Mouse (Mus musculus): ENCODE results near the gene Gm45234. TPM values are rescaled to one million over a fixed set of nuclear protein-coding genes. Genes with fewer than 3 reads are reported as not detected.

The Gm45234 gene
- polyA plus RNA-seq, 1 experiment from 2014 or later = not detected

- TF ChIP-seq EP300 (optimal IDR thresholded peaks at IDR 0.05) (no peak), CTCF (IDR thresholded peaks at IDR 0.05; ENCODE audit: low read depth) (no peak)
- 56% methylated on average over 19 of the region's 19 CpGs for WGBS
- DNase-seq (ENCODE audit: low spot score) (peak; percentile 46), ATAC-seq (ENCODE audit: low FRiP score, low TSS enrichment) (peak; percentile 28; the same call in 1 of the 2 replicates)
- H3K27me3 ChIP-seq (ENCODE audit: control insufficient read depth, insufficient read depth, low read length) = no peaks in the 10 kb centered on the region
- H3K9me3 ChIP-seq (ENCODE audit: control insufficient read depth, low read length) = no peaks in the 10 kb centered on the region
- H3K4me1 ChIP-seq (replicated peaks; ENCODE audit: control insufficient read depth, insufficient read depth) = no peaks in the 10 kb centered on the region; the same call in 1 of the 2 replicates
- H3K4me2 ChIP-seq (replicated peaks; ENCODE audit: low read depth) = no peak overlapping the region
- no peak overlapping the region for H3K4me3 ChIP-seq (ENCODE audit: low read depth, low read length)
- no peaks in the 10 kb centered on the region for H3K36me3 ChIP-seq (ENCODE audit: control insufficient read depth, insufficient read depth, low read length)
- H3K27ac ChIP-seq (replicated peaks) = no peak overlapping the region
- 0 out of 2 replicates have a peak overlapping the region, but pooled peaks have one; percentile 4 for H3K9ac ChIP-seq (ENCODE audit: low read length)
Observed at GRCm38 (mm10) chr6:124732476-124733370, 23.1 kb downstream of the Gm45234 start.

GRCm38 (mm10) chr6:124731038-124731437, 24.8 kb downstream of the Gm45234 start:
- Histone ChIP-seq H3K4me1 (replicated peaks; ENCODE audit: control insufficient read depth, insufficient read depth) (no peaks in the 10 kb centered on the region; the same call in 1 of the 2 replicates), H3K27me3 (ENCODE audit: control insufficient read depth, insufficient read depth, low read length) (no peaks in the 10 kb centered on the region), H3K9me3 (ENCODE audit: control insufficient read depth, low read length) (no peaks in the 10 kb centered on the region), H3K27ac (replicated peaks) (no peak overlapping the region), H3K4me3 (ENCODE audit: low read depth, low read length) (no peak overlapping the region), H3K36me3 (ENCODE audit: control insufficient read depth, insufficient read depth, low read length) (no peaks in the 10 kb centered on the region), H3K4me2 (replicated peaks; ENCODE audit: low read depth) (no peak overlapping the region), H3K9ac (ENCODE audit: low read length) (no peak overlapping the region)
- whole genome bisulfite sequencing = 85% methylated on average over 7 of the region's 7 CpGs
- TF ChIP-seq CTCF (IDR thresholded peaks at IDR 0.05; ENCODE audit: low read depth) (no peak), EP300 (optimal IDR thresholded peaks at IDR 0.05) (no peak)
- no peak for ATAC-seq (ENCODE audit: low FRiP score, low TSS enrichment)
- no peak for DNase-seq (ENCODE audit: low spot score)

- no peak for ATAC-seq (ENCODE audit: low FRiP score, low TSS enrichment)
- Histone ChIP-seq H3K27me3 (ENCODE audit: control insufficient read depth, insufficient read depth, low read length) (no peaks in the 10 kb centered on the region), H3K9ac (ENCODE audit: low read length) (no peak overlapping the region), H3K9me3 (ENCODE audit: control insufficient read depth, low read length) (no peaks in the 10 kb centered on the region), H3K4me1 (replicated peaks; ENCODE audit: control insufficient read depth, insufficient read depth) (no peaks in the 10 kb centered on the region; the same call in 1 of the 2 replicates), H3K36me3 (ENCODE audit: control insufficient read depth, insufficient read depth, low read length) (no peaks in the 10 kb centered on the region), H3K4me2 (replicated peaks; ENCODE audit: low read depth) (no peak overlapping the region), H3K4me3 (ENCODE audit: low read depth, low read length) (no peak overlapping the region), H3K27ac (replicated peaks) (no peak overlapping the region)
- no peak for TF ChIP-seq CTCF (IDR thresholded peaks at IDR 0.05; ENCODE audit: low read depth)
- TF ChIP-seq EP300 (optimal IDR thresholded peaks at IDR 0.05) = no peak
- no peak for DNase-seq (ENCODE audit: low spot score)
- WGBS = 78% methylated on average over 8 of the region's 8 CpGs
Observed at GRCm38 (mm10) chr6:124729850-124730705, 25.7 kb downstream of the Gm45234 start.

GRCm38 (mm10) chr6:124728621-124729020, 27.2 kb downstream of the Gm45234 start:
- Histone ChIP-seq H3K27me3 (ENCODE audit: control insufficient read depth, insufficient read depth, low read length) (no peaks in the 10 kb centered on the region), H3K27ac (replicated peaks) (no peak overlapping the region), H3K4me1 (replicated peaks; ENCODE audit: control insufficient read depth, insufficient read depth) (no peaks in the 10 kb centered on the region; the same call in 1 of the 2 replicates), H3K36me3 (ENCODE audit: control insufficient read depth, insufficient read depth, low read length) (no peaks in the 10 kb centered on the region; the same call in 1 of the 2 replicates), H3K4me3 (ENCODE audit: low read depth, low read length) (no peak overlapping the region), H3K9ac (ENCODE audit: low read length) (no peak overlapping the region), H3K4me2 (replicated peaks; ENCODE audit: low read depth) (no peak overlapping the region), H3K9me3 (ENCODE audit: control insufficient read depth, low read length) (no peaks in the 10 kb centered on the region)
- 80% methylated on average over 10 of the region's 10 CpGs for WGBS
- ATAC-seq (ENCODE audit: low FRiP score, low TSS enrichment) (0 out of 2 replicates have a peak, but pooled peaks have one; percentile 24), DNase-seq (ENCODE audit: low spot score) (no peak)
- no peak for TF ChIP-seq CTCF (IDR thresholded peaks at IDR 0.05; ENCODE audit: low read depth)
- TF ChIP-seq EP300 (optimal IDR thresholded peaks at IDR 0.05) = no peak

GRCm38 (mm10) chr6:124724472-124724871, 31.3 kb downstream of the Gm45234 start:
- ATAC-seq (ENCODE audit: low FRiP score, low TSS enrichment) (no peak), DNase-seq (ENCODE audit: low spot score) (no peak)
- H3K4me3 ChIP-seq (ENCODE audit: low read depth, low read length) = no peak overlapping the region
- H3K36me3 ChIP-seq (ENCODE audit: control insufficient read depth, insufficient read depth, low read length) = no peaks in the 10 kb centered on the region; the same call in 1 of the 2 replicates
- TF ChIP-seq CTCF (IDR thresholded peaks at IDR 0.05; ENCODE audit: low read depth) (no peak), EP300 (optimal IDR thresholded peaks at IDR 0.05) (no peak)
- no peaks in the 10 kb centered on the region for H3K4me1 ChIP-seq (replicated peaks; ENCODE audit: control insufficient read depth, insufficient read depth)
- H3K9ac ChIP-seq (ENCODE audit: low read length) = no peak overlapping the region
- H3K4me2 ChIP-seq (replicated peaks; ENCODE audit: low read depth) = no peak overlapping the region
- no peak overlapping the region for H3K27ac ChIP-seq (replicated peaks)
- no peaks in the 10 kb centered on the region for H3K9me3 ChIP-seq (ENCODE audit: control insufficient read depth, low read length)
- 90% methylated on average over 10 of the region's 10 CpGs for WGBS
- no peaks in the 10 kb centered on the region for H3K27me3 ChIP-seq (ENCODE audit: control insufficient read depth, insufficient read depth, low read length)
